Mouse (Mus musculus) liver, embryonic 14.5 days (tissue): ENCODE data around the gene Gm9945.

Source experiments
- CTCF ChIP-seq: IDR thresholded peaks from 2 replicates; pipeline ENCODE4 v1.5.1; 2016; ENCODE audit warnings: antibody characterized with exemption, low read depth, control low read depth
- EP300 ChIP-seq: IDR thresholded peaks from 2 replicates; pipeline ENCODE4 v1.6.1; 2016; ENCODE audit warnings: antibody characterized with exemption, low read depth

- TF ChIP-seq CTCF = no peak
- TF ChIP-seq EP300 = no peak
Observed at GRCm38 (mm10) chr11:53519207-53520121, 39.5 kb downstream of the Gm9945 start, which contains the start of gene Sept8.
